15 mouse cellular contexts compared by ENCODE assay signal in the genomic region with DNA sequence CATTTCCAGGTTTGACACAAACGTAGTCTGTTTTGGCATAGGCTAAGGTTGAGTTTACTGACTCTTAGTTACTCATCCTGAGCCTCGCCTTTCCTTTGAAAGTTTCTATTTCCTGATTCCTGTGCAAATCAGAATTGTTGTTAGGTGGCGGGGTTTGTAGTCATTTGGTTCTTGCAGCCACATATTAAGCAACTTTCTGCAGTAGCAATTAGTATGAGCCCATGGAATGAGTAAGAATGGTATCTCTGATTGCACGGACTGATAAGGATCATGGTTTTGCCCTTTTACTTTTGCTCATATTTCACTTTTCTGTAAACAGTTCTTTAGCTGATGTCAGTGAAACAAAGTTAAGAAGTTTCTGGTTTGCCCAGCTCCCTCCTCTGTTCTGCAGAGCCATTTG.
"Had no signal": no experiment of that assay in that cellular context is flagged by ENCODE, and none has a peak within 500 bp of the region (broad histone marks: within the 10 kb centered on the region; RNA-seq: fewer than 3 reads in every experiment).

No protein-coding gene starts in this region.

- H3K4me3 ChIP-seq: limb, embryonic 10.5 days; liver, embryonic 15.5 days; lung, embryonic 15.5 days; megakaryocyte, embryonic 14.5 days; midbrain, embryonic 15.5 days; neural tube, embryonic 12.5 days had no signal

- DNase-seq: kidney, adult 9 months; kidney, postnatal 4 days; lung, postnatal 14 days; thymus, adult 2 months; thymus, postnatal 25 days had no signal

- H3K9me3 ChIP-seq: limb, embryonic 10.5 days; liver, embryonic 15.5 days; lung, embryonic 15.5 days; megakaryocyte, embryonic 14.5 days; midbrain, embryonic 15.5 days; neural tube, embryonic 12.5 days had no signal

- H3K27ac ChIP-seq: kidney, postnatal 0 days; limb, embryonic 10.5 days; liver, embryonic 15.5 days; lung, embryonic 15.5 days; macrophage; midbrain, embryonic 15.5 days; neural tube, embryonic 12.5 days had no signal

- ATAC-seq: midbrain, embryonic 15.5 days had no signal

- H3K4me2 ChIP-seq: liver, embryonic 11.5 days; liver, embryonic 15.5 days; lung, embryonic 15.5 days; midbrain, embryonic 11.5 days; midbrain, embryonic 15.5 days; neural tube, embryonic 12.5 days had no signal

- H3K27me3 ChIP-seq: liver, embryonic 15.5 days; lung, embryonic 15.5 days; megakaryocyte, embryonic 14.5 days; midbrain, embryonic 15.5 days; neural tube, embryonic 12.5 days had no signal

- H3K9ac ChIP-seq: liver, embryonic 15.5 days; lung, embryonic 15.5 days; midbrain, embryonic 15.5 days; neural tube, embryonic 12.5 days had no signal

- H3K4me1 ChIP-seq: limb, embryonic 10.5 days; liver, embryonic 15.5 days; midbrain, embryonic 15.5 days; neural tube, embryonic 12.5 days had no signal
